Mouse (Mus musculus) limb, embryonic 14.5 days (tissue): ENCODE measurements around the gene Optc. TPM values are rescaled to one million over a fixed set of nuclear protein-coding genes. Genes with fewer than 3 reads are reported as not detected.

Experiments
- ATAC-seq: fragments of 200-750 bp; cut with Nextera tagmentation; 2 replicates; pipeline ENCODE4 v1.8.0; 2017; ENCODE audit warnings: low read depth, moderate number of reproducible peaks, moderate TSS enrichment; ENCODE audit not compliant: low FRiP score
- DNase-seq: peaks from one replicate; pipeline ENCODE4 v3.0.0-alpha.2; 2015; ENCODE audit warnings: low spot score
- H3K27ac ChIP-seq: fragments of 300-500 bp; sonication (generic); replicated peaks from 2 replicates; pipeline ENCODE4 v1.5.1; 2014; ENCODE audit warnings: low read depth, mild to moderate bottlenecking, low read length, moderate library complexity, mixed read lengths
- H3K27me3 ChIP-seq: fragments of 300-500 bp; sonication (generic); 2 replicates; pipeline ENCODE4 v1.6.1; 2014; ENCODE audit warnings: low read length, mixed read lengths; ENCODE audit not compliant: control insufficient read depth, insufficient read depth
- H3K36me3 ChIP-seq: fragments of 300-500 bp; sonication (generic); 2 replicates; pipeline ENCODE4 v1.6.1; 2014; ENCODE audit warnings: mild to moderate bottlenecking, low read length, moderate library complexity, mixed read lengths; ENCODE audit not compliant: control insufficient read depth, insufficient read depth
- H3K4me1 ChIP-seq: fragments of 300-500 bp; sonication (generic); 2 replicates; pipeline ENCODE4 v1.6.1; 2014; ENCODE audit warnings: antibody characterized with exemption, low read length, mixed read lengths; ENCODE audit not compliant: control insufficient read depth, insufficient read depth
- H3K4me2 ChIP-seq: fragments of 300-500 bp; sonication (generic); replicated peaks from 2 replicates; pipeline ENCODE4 v1.6.1; 2014; ENCODE audit warnings: low read depth, mild to moderate bottlenecking, low read length, moderate library complexity; ENCODE audit not compliant: severe bottlenecking
- H3K4me3 ChIP-seq: fragments of 300-500 bp; sonication (generic); replicated peaks from 2 replicates; pipeline ENCODE4 v1.5.1; 2014; ENCODE audit warnings: low read length
- H3K9ac ChIP-seq: fragments of 300-500 bp; sonication (generic); 2 replicates; pipeline ENCODE4 v1.6.1; 2014; ENCODE audit warnings: mild to moderate bottlenecking, low read depth, low read length, moderate library complexity; ENCODE audit not compliant: severe bottlenecking
- H3K9me3 ChIP-seq: fragments of 300-500 bp; sonication (generic); 2 replicates; pipeline ENCODE4 v1.6.1; 2016; ENCODE audit warnings: low read length; ENCODE audit not compliant: control insufficient read depth
- POLR2A ChIP-seq: fragments of 200-500 bp; IDR thresholded peaks from 2 replicates; pipeline ENCODE4 v1.8.0; 2012; ENCODE audit warnings: inconsistent platforms, mild to moderate bottlenecking, moderate library complexity, borderline replicate concordance; ENCODE audit not compliant: insufficient read depth, insufficient read length; ENCODE audit errors: extremely low read depth
- WGBS: fragments of 180-500 bp; shearing (Covaris S2); extraction: QIAGEN DNeasy Blood & Tissue Kit; methylation state at CpG from one replicate; pipeline ENCODE4 v1.1.7; 2014; 5-methylcytosine and 5-hydroxymethylcytosine counted together
- polyA plus RNA-seq, 2 experiments: library from polyadenylated mRNA; depleted of rRNA in 1 of 2; stranded (reverse) in 1 of 2; unstranded in 1 of 2; fragments of >200 nt; fragmentation: Nextera tagmentation in 1 of 2; extraction: Ambion mirVana in 1 of 2; gene quantifications; 2 replicates each; pipeline versions ENCODE4 v1.2.1 to v1.2.3; 2012 to 2014

Optc gene
- polyA plus RNA-seq, 2 experiments: 1.1 to 2.4 TPM

GRCm38 (mm10) chr1:133911456-133911855 lies 3.7 kb upstream of the Optc start:
- Histone ChIP-seq H3K4me2 (no peak overlapping the region), H3K4me1 (peaks cover 26% of the 10 kb centered on the region), H3K4me3 (no peak overlapping the region), H3K27me3 (no peaks in the 10 kb centered on the region), H3K9me3 (no peaks in the 10 kb centered on the region), H3K27ac (no peak overlapping the region), H3K9ac (no peak overlapping the region), H3K36me3 (no peaks in the 10 kb centered on the region)
- ATAC-seq (no peak), DNase-seq (peak; percentile 74)
- 24% methylated on average over 4 of the region's 4 CpGs for WGBS
- no peak for TF ChIP-seq POLR2A

- no peaks in the 10 kb centered on the region for H3K36me3 ChIP-seq
- no peak overlapping the region for H3K4me3 ChIP-seq
- no peaks in the 10 kb centered on the region for H3K9me3 ChIP-seq
- TF ChIP-seq POLR2A: no peak
- no peak for DNase-seq
- no peak overlapping the region for H3K4me2 ChIP-seq
- H3K27me3 ChIP-seq: no peaks in the 10 kb centered on the region
- H3K27ac ChIP-seq: no peak overlapping the region
- WGBS: 62% methylated on average over 4 of the region's 4 CpGs
- ATAC-seq: no peak
- no peak overlapping the region for H3K9ac ChIP-seq
- H3K4me1 ChIP-seq: peaks cover 21% of the 10 kb centered on the region
These were observed 3.2 kb upstream of the Optc start for GRCm38 (mm10) chr1:133911008-133911407.

GRCm38 (mm10) chr1:133910108-133910507 lies 2.3 kb upstream of the Optc start:
- 81% methylated on average over 7 of the region's 7 CpGs for WGBS
- Histone ChIP-seq H3K9me3 (no peaks in the 10 kb centered on the region), H3K4me3 (no peak overlapping the region), H3K4me2 (no peak overlapping the region), H3K27me3 (no peaks in the 10 kb centered on the region), H3K27ac (no peak overlapping the region), H3K4me1 (peaks cover 16% of the 10 kb centered on the region), H3K9ac (no peak overlapping the region), H3K36me3 (no peaks in the 10 kb centered on the region)
- no peak for DNase-seq
- ATAC-seq: no peak
- no peak for TF ChIP-seq POLR2A

- Histone ChIP-seq H3K27me3 (no peaks in the 10 kb centered on the region), H3K36me3 (no peaks in the 10 kb centered on the region), H3K4me2 (peak overlapping the region; percentile 88), H3K9ac (peak overlapping the region; percentile 59), H3K4me1 (peaks cover 16% of the 10 kb centered on the region), H3K4me3 (peak overlapping the region; percentile 43), H3K27ac (peak overlapping the region; percentile 67), H3K9me3 (no peaks in the 10 kb centered on the region)
- no peak for TF ChIP-seq POLR2A
- ATAC-seq (peak; percentile 16), DNase-seq (peak; percentile 33)
- 9% methylated on average over 27 of the region's 27 CpGs for WGBS
These were observed 1.1 kb upstream of the Optc start for GRCm38 (mm10) chr1:133908659-133909575.

GRCm38 (mm10) chr1:133906420-133906819 lies 1.4 kb downstream of the Optc start:
- Histone ChIP-seq H3K4me1 (peaks cover 16% of the 10 kb centered on the region), H3K9me3 (no peaks in the 10 kb centered on the region), H3K4me2 (no peak overlapping the region), H3K9ac (no peak overlapping the region), H3K27me3 (no peaks in the 10 kb centered on the region), H3K4me3 (no peak overlapping the region), H3K27ac (no peak overlapping the region), H3K36me3 (no peaks in the 10 kb centered on the region)
- WGBS: 21% methylated on average over 12 of the region's 12 CpGs
- DNase-seq (peak; percentile 22), ATAC-seq (no peak)
- no peak for TF ChIP-seq POLR2A
